Mouse (Mus musculus) cortical plate, adult 2 months (tissue): ENCODE measurements around the gene Tpi1. TPM values are rescaled to one million over a fixed set of nuclear protein-coding genes. Genes with fewer than 3 reads are reported as not detected.

ENCODE experiments used
- H3K27ac ChIP-seq: fragments of 200-500 bp; 2 replicates; pipeline ENCODE4 v1.5.1; 2012; ENCODE audit warnings: low read length, control low read depth, inconsistent platforms; ENCODE audit not compliant: insufficient read depth
- H3K4me1 ChIP-seq: fragments of 200-500 bp; 2 replicates; pipeline ENCODE4 v1.6.1; 2011; ENCODE audit warnings: low read length; ENCODE audit not compliant: control insufficient read depth, insufficient read depth
- H3K4me3 ChIP-seq: fragments of 200-500 bp; 2 replicates; pipeline ENCODE4 v1.5.1; 2011; ENCODE audit warnings: mild to moderate bottlenecking, low read length, control low read depth; ENCODE audit not compliant: insufficient read depth
- CTCF ChIP-seq: fragments of 200-500 bp; IDR thresholded peaks from 2 replicates; pipeline ENCODE4 v1.5.1; 2011; ENCODE audit warnings: mild to moderate bottlenecking, control low read depth, low read length; ENCODE audit not compliant: insufficient read depth; ENCODE audit errors: extremely low read depth
- POLR2A ChIP-seq: fragments of 200-500 bp; IDR thresholded peaks from 2 replicates; pipeline ENCODE4 v1.6.1; 2011; ENCODE audit warnings: mild to moderate bottlenecking, low read length, control low read depth; ENCODE audit not compliant: insufficient read depth; ENCODE audit errors: extremely low read depth
- polyA plus RNA-seq: library from polyadenylated mRNA; depleted of rRNA; stranded (reverse); fragments of >200 nt; gene quantifications from 2 replicates; pipeline ENCODE4 v1.2.3, GENCODE M21; 2012

Tpi1 gene
- polyA plus RNA-seq, 1 experiment: 1,064 TPM

DNA sequence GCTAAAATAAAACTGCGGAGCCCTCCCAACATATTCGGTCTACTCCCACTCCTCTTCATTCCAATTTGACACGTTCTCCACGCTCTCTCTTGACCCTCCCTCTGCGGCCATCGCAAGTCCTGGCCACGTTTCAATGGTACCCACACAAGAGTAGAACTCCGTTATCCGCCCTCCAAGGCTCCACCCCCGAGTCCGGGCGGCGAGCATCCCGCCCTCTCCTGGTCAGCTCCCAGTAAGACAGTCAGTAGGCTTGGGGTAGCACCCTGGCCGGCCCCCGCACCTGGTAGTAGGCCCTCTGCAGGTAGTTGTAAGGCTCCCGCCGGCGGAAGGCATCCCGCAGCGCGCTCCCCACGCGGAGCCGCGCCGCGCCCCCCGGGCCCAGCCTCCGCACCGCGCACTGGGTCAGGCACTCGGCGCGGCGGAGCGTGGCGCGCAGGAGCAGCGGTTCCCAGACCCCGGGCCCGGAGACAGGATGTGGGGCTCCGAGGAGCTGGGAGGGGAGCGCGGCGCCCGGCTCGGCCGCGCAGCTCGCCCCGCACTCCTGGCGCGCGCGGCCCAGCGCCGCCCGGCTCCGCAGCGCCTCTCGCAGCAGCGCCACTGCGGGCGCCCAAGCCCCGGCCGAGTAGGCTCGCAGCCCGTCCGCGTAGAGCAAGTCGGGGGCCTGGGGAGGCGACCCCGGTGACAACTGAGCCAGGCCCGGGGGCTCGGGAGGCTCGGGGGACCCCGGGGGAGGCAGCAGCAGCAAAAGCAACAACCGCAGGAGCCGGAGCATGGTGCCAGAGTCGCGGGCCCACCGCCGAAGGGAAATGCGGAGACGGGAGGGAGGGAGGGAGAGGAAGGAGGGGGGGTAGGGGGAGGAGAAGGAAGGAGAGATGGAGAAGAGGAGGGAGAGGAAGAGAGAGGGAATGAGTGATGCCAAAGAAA is 43.1 kb upstream of the Tpi1 start, which contains the start of gene P3h3:
TSS of gene P3h3 (minus strand) at position 837 of the 924 bp plus-strand sequence.
- TF ChIP-seq POLR2A (no peak), CTCF (0 out of 2 replicates have a peak, but pooled peaks have one; percentile 14)
- Histone ChIP-seq H3K4me3 (peak within 1 kb of the TSS; percentile 36), H3K4me1 (peaks cover 4% of the 10 kb centered on the region), H3K27ac (peak within 1 kb of the TSS; percentile 51; the same call in 1 of the 2 replicates)

DNA sequence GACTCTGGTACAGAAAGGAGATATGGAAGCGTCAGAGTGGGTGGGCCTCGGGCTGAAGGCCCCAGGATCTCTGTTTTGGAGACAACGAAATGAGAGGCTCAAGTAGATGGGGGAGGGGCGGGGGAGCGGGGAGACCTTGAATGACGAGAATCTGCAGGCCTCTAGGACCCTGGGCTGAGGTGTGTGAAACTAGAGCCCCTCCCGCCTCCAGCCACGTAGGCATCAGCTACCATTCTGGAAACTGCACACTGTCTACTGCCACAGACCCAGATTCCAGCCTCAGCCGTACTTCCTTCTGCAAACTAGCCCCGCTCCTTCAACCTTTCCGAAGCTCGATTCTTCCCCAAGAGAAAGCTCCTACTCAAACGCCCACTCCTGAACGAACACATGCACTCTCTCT is 42.2 kb upstream of the Tpi1 start:
- Histone ChIP-seq H3K4me3 (peak overlapping the region; percentile 36), H3K27ac (no peak overlapping the region), H3K4me1 (peaks cover 3% of the 10 kb centered on the region)
- TF ChIP-seq POLR2A: peak; percentile 71; the same call in 1 of the 2 replicates
- TF ChIP-seq CTCF: no peak

DNA sequence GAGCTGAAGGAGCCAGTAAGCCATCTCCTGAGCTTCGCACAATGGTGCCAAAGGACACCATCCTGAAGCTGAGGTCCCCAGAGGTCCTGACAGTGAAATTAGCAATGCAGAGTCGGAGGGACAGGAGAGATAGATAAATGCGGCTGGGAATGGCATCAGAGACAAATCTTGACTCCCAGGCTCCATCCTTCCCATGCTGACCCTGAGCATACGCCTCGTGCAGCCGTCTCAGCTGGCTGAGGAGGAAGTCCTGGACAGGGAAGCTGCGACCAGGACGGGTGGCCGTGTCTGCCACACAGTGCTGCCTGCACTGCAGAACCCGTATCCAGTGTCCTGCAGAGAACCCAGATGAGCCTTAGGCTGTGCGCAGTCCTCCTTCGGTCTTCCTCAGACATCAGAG is 40.6 kb upstream of the Tpi1 start:
- TF ChIP-seq POLR2A: no peak
- no peak for TF ChIP-seq CTCF
- Histone ChIP-seq H3K27ac (no peak overlapping the region), H3K4me1 (no peaks in the 10 kb centered on the region), H3K4me3 (no peak overlapping the region)

DNA sequence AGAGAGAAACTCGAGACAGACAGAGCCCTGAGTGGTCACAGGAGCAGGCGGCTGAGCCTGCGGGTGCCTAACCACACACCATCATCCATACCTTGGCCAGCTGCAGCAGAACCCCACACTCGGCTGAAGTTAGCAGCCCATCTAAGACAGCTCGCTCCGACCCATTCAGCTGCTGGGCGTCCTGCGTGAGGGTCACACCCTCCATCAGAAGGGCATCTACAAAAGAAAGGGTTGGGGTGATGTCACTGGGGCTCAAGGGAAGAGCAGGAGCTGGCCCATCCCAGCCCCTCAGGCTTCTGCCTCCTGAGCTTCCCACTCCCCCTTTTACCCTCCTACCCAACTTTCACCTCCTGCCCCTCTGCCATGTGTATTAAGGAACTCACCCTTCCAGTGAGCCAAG is 36.4 kb upstream of the Tpi1 start:
- no peak overlapping the region for H3K4me3 ChIP-seq
- H3K27ac ChIP-seq: no peak overlapping the region
- no peaks in the 10 kb centered on the region for H3K4me1 ChIP-seq
- TF ChIP-seq CTCF: no peak
- no peak for TF ChIP-seq POLR2A

DNA sequence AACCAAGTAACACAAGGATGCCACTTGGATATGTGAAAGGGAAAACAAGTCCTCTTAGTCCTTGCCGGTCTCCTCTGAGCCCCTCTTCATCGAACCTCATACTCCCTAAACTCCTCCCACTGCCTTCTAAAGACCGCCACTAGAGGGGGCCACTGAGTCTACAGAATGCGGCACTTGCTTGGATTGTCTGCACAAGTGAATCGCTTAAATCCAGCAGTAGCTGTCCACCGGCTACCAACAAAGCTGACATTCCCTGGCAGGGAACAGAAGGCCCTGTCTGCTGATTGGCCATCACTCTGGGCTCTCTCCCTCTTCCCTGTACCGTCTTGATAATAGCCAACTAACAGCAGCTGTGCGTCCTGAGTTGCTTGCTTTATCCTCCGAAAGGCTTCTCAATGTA is 33.2 kb upstream of the Tpi1 start:
- no peaks in the 10 kb centered on the region for H3K4me1 ChIP-seq
- peak; percentile 94 for TF ChIP-seq CTCF
- TF ChIP-seq POLR2A: no peak
- H3K4me3 ChIP-seq: no peak overlapping the region
- no peak overlapping the region for H3K27ac ChIP-seq

DNA sequence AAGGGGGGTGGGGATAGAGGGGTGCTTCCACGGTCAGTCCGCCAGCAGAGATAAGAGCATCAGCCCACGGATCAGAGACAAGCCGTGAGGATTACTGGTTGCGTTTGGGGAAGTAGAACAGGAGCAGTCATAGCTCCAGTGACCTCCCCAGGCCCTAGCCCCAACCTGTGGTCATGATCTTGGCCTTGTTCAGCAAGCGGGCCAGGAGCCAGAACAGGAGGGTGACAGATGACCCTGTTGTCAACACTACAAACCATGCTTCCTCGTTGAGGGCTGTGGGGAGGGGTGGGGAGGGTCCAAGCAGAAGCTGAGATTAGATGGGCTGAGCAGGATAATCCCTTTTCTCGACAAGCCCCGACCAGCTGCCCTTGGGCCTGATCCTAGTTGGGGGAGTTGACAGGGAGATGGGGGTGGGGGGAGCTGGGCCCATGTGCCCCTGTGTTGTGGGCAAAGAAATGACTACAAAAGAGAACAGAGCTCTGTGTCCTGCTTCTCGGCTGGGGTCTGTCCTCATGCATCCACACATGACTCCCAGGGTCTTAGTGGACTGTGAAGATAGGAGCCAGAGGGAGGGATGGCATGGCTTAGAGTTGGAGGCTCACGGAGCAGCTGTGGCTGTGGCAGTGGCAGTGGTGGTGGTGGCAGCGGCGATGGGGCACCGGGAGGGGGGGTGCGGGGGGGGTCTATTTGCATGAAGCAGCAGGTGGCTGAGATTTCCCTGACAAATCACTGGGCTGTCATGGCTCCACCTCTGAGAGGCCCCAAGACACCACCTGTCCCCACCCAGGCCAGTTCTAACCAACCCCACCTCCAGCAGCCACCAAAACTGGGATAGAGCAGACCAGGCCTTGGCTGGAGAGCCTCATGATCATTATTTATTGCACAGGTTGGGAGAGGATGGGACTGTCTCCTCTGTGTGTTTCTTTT is 26.4 kb upstream of the Tpi1 start, which contains the start of gene Gnb3:
TSS of gene Gnb3 (minus strand) at position 35 of the 927 bp plus-strand sequence.
- Histone ChIP-seq H3K27ac (no peak within 1 kb of the TSS), H3K4me1 (no peaks in the 10 kb centered on the region), H3K4me3 (no peak within 1 kb of the TSS)
- TF ChIP-seq CTCF: no peak
- no peak for TF ChIP-seq POLR2A

DNA sequence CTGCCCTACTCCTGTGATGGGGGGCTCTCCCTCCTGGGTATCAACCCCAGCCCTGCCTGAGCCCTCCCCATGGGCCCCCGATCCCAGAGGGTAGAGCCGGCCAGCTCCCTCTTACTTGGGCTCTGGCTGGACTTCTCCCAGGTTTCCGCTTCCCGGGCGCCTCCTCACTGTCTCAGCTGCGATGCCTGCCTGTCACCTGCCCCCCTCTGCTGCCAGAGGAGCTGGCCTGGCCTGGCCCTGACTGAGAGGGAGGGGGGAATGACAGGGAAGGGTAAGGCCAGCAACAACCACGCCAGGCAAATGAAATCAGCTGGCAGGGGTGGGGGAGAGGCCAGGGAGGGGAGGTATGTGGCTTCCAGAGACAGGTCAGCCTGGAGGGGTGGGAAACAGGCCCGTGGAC is 25.7 kb upstream of the Tpi1 start:
- Histone ChIP-seq H3K4me3 (no peak overlapping the region), H3K4me1 (no peaks in the 10 kb centered on the region), H3K27ac (no peak overlapping the region)
- no peak for TF ChIP-seq POLR2A
- TF ChIP-seq CTCF: no peak

DNA sequence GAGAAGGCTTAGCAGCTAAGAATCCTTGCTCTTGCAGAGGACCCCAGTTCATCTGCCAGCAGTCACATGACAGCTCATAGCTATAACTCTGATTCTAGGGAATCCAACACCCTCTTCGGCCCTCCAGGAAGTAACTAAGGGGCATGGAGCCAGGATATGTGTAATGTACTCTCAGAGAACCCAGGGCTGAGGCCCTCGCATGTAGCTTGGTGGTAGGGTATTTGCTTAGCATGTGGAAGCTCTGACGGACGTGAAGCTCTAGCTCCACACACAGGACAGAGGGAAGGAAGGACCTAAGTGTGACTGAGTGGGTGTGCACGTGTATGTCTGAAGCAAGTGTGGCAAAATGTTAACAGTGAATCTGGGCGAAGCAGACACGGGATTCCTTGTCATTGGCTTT is 22.3 kb upstream of the Tpi1 start:
- H3K4me3 ChIP-seq: no peak overlapping the region
- H3K27ac ChIP-seq: no peak overlapping the region
- TF ChIP-seq CTCF (no peak), POLR2A (no peak)
- no peaks in the 10 kb centered on the region for H3K4me1 ChIP-seq

DNA sequence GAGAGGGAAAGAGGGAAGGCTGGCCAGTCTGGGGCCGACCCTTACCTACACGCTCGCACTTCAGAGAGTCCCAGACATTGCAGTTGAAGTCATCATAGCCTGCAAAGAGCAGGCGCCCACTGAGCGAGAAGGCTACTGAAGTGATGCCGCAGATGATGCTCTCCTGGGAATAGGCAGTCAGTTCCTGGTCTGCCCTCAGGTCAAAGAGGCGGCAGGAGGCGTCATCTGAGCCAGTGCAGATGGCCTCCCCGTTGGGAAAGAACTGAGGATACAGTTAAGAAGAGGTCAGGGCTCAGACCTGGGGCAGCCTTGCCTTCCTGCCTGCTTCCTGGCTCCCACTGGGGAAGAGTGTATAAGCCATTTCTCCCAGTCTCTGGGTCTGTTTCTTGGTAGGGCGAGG is 21.4 kb upstream of the Tpi1 start:
- Histone ChIP-seq H3K27ac (no peak overlapping the region), H3K4me3 (no peak overlapping the region), H3K4me1 (no peaks in the 10 kb centered on the region)
- TF ChIP-seq CTCF (no peak), POLR2A (no peak)
